Mouse (Mus musculus): ENCODE data around the gene Kazn.

DNA sequence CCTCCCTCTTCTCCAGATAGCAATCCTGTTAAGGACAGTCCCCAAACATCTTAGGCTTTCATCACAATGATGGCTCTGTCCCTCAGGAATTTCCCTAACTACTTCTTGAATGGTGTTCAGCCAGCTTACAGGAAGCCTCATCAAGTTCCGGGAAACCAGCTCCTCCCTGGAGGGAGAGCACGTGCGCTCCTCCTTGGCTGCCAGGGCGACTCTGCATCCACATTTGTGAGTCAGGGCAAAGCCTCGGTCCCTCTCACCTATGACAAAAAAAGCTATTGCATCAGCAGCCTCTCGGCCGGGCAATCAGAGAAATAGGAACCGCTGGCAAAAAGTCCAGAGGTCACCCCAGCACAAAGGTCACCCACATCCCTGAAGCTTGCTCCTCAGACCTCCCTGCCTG lies 168.4 kb downstream of the Kazn start:
- TF ChIP-seq CTCF (IDR thresholded peaks at IDR 0.05; ENCODE audit: insufficient read depth, low read length) (no peak), POLR2A (IDR thresholded peaks at IDR 0.05; ENCODE audit: borderline replicate concordance, extremely low read depth, low read depth, low read length) (no peak)
